Mouse (Mus musculus) liver, embryonic 16.5 days (tissue): ENCODE data around the gene Agl. TPM values are rescaled to one million over a fixed set of nuclear protein-coding genes. Genes with fewer than 3 reads are reported as not detected.

Experiments
- ATAC-seq: fragments of 200-750 bp; cut with Nextera tagmentation; 2 replicates; pipeline ENCODE4 v1.8.0; 2017; ENCODE audit warnings: low read depth, mild to moderate bottlenecking, moderate number of reproducible peaks, moderate library complexity
- H3K27ac ChIP-seq: fragments of 300-500 bp; sonication (generic); 2 replicates; pipeline ENCODE4 v1.5.1; 2014; ENCODE audit warnings: mild to moderate bottlenecking, low read length
- H3K27me3 ChIP-seq: fragments of 300-500 bp; sonication (generic); 2 replicates; pipeline ENCODE4 v1.6.1; 2014; ENCODE audit warnings: low read depth, low read length, mixed read lengths; ENCODE audit not compliant: control insufficient read depth, insufficient read depth
- H3K36me3 ChIP-seq: fragments of 300-500 bp; sonication (generic); 2 replicates; pipeline ENCODE4 v1.6.1; 2014; ENCODE audit warnings: mild to moderate bottlenecking; ENCODE audit not compliant: control insufficient read depth, insufficient read depth
- H3K4me1 ChIP-seq: fragments of 300-500 bp; sonication (generic); 2 replicates; pipeline ENCODE4 v1.6.1; 2014; ENCODE audit warnings: low read depth, low read length, mixed read lengths; ENCODE audit not compliant: control insufficient read depth
- H3K4me2 ChIP-seq: fragments of 300-500 bp; sonication (generic); 2 replicates; pipeline ENCODE4 v1.6.1; 2014; ENCODE audit warnings: low read depth, low read length, mixed read lengths
- H3K4me3 ChIP-seq: fragments of 300-500 bp; sonication (generic); 2 replicates; pipeline ENCODE4 v1.5.1; 2014; ENCODE audit warnings: low read depth, mild to moderate bottlenecking, low read length
- H3K9ac ChIP-seq: fragments of 300-500 bp; sonication (generic); 2 replicates; pipeline ENCODE4 v1.6.1; 2014; ENCODE audit warnings: low read depth, low read length
- H3K9me3 ChIP-seq: fragments of 300-500 bp; sonication (generic); replicated peaks from 2 replicates; pipeline ENCODE4 v1.6.1; 2016; ENCODE audit warnings: low read length; ENCODE audit not compliant: control insufficient read depth
- WGBS: fragments of 180-500 bp; shearing (Covaris S2); extraction: QIAGEN DNeasy Blood & Tissue Kit; methylation state at CpG from one replicate; pipeline ENCODE4 v1.1.7; 2014; ENCODE audit not compliant: insufficient replicate concordance; 5-methylcytosine and 5-hydroxymethylcytosine counted together
- polyA plus RNA-seq: library from polyadenylated mRNA; unstranded; fragments of >200 nt; fragmentation: Nextera tagmentation; extraction: Ambion mirVana; gene quantifications from 2 replicates; pipeline ENCODE4 v1.2.1, GENCODE M21; 2015

Agl gene
- polyA plus RNA-seq, 1 experiment from 2014 or later: 19.6 TPM

GRCm38 (mm10) chr3:116805866-116806265 lies 2.1 kb downstream of the Agl start:
- 67% methylated on average over 3 of the region's 3 CpGs for WGBS
- no peak for ATAC-seq
- no peaks in the 10 kb centered on the region for H3K9me3 ChIP-seq
- peaks cover 4% of the 10 kb centered on the region for H3K4me1 ChIP-seq
- peak overlapping the region; percentile 41 for H3K4me2 ChIP-seq
- no peak overlapping the region for H3K9ac ChIP-seq
- peak overlapping the region; percentile 21 for H3K4me3 ChIP-seq
- H3K36me3 ChIP-seq: no peaks in the 10 kb centered on the region
- H3K27ac ChIP-seq: no peak overlapping the region
- H3K27me3 ChIP-seq: no peaks in the 10 kb centered on the region

DNA sequence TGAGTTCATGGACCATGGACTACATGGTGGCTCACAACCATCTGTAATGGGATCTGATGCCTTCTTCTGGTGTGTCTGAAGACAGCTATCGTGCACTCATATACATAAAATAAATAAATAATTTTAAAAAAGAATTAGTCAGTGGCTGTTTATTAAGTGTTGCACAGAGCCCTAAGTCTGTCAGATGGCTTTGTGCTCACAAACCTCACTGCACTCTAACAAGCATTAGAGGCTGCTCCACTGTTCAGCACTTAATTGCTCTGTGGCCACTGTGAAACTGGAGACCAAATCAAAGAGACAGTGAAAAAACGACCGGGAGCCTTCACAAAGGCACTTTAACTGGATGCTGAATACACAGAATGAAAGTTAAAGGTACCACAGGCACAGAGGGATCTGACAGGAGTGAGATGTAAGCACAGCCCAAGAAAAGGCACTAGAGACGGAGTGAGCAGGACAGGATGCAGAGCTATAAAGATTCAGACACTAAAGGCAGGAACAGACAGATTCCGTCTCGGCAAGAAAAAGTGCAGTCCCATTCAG lies 3.1 kb downstream of the Agl start:
- WGBS: 62% methylated on average over 6 of the region's 6 CpGs
- Histone ChIP-seq H3K27ac (no peak overlapping the region), H3K9me3 (no peaks in the 10 kb centered on the region), H3K27me3 (no peaks in the 10 kb centered on the region), H3K9ac (no peak overlapping the region), H3K4me2 (no peak overlapping the region), H3K4me3 (no peak overlapping the region), H3K36me3 (no peaks in the 10 kb centered on the region), H3K4me1 (peaks cover 4% of the 10 kb centered on the region)
- no peak for ATAC-seq

DNA sequence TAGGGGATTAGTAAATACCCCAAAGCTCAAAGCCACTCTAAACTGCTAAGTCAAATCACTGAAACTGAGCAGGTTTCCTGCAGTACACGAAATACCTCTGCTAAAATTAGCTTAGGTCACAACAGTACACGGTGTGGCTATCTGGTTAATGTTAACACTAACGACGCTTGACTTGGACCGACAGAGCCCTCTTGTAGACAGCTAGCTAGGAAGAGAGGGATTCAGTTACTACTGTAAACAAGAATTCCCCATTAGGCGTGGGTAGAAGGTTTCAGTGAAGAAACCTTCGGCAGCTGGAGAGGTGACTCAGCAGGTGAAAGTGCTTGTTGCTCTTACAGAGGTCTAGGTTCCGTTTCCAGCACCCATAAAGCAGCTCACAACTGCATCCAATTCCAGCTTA lies 6.2 kb downstream of the Agl start:
- 48% methylated on average over 8 of the region's 8 CpGs for WGBS
- no peaks in the 10 kb centered on the region for H3K27me3 ChIP-seq
- H3K9ac ChIP-seq: no peak overlapping the region
- no peak overlapping the region for H3K4me2 ChIP-seq
- peak; percentile 67 for ATAC-seq
- no peak overlapping the region for H3K4me3 ChIP-seq
- H3K36me3 ChIP-seq: no peaks in the 10 kb centered on the region
- H3K9me3 ChIP-seq: no peaks in the 10 kb centered on the region
- no peaks in the 10 kb centered on the region; the same call in 1 of the 2 replicates for H3K4me1 ChIP-seq
- H3K27ac ChIP-seq: 0 out of 2 replicates have a peak overlapping the region, but pooled peaks have one; percentile 2

- H3K4me1 ChIP-seq: no peaks in the 10 kb centered on the region; the same call in 1 of the 2 replicates
- ATAC-seq: peak; percentile 53; the same call in 1 of the 2 replicates
- WGBS: 64% methylated on average over 4 of the region's 4 CpGs
- H3K9me3 ChIP-seq: no peaks in the 10 kb centered on the region
- H3K36me3 ChIP-seq: peaks cover 2% of the 10 kb centered on the region; the same call in 1 of the 2 replicates
- peak overlapping the region; percentile 62 for H3K27ac ChIP-seq
- H3K9ac ChIP-seq: no peak overlapping the region
- no peak overlapping the region for H3K4me2 ChIP-seq
- no peaks in the 10 kb centered on the region for H3K27me3 ChIP-seq
- H3K4me3 ChIP-seq: no peak overlapping the region
Measured at GRCm38 (mm10) chr3:116798821-116799510, 9.0 kb downstream of the Agl start.

GRCm38 (mm10) chr3:116788851-116789250 lies 19.1 kb downstream of the Agl start:
- Histone ChIP-seq H3K36me3 (peaks cover 32% of the 10 kb centered on the region), H3K27me3 (no peaks in the 10 kb centered on the region), H3K9me3 (no peaks in the 10 kb centered on the region), H3K4me2 (no peak overlapping the region), H3K27ac (no peak overlapping the region), H3K9ac (no peak overlapping the region), H3K4me3 (no peak overlapping the region), H3K4me1 (peaks cover 6% of the 10 kb centered on the region)
- WGBS: 76% methylated on average over 5 of the region's 5 CpGs
- no peak for ATAC-seq

DNA sequence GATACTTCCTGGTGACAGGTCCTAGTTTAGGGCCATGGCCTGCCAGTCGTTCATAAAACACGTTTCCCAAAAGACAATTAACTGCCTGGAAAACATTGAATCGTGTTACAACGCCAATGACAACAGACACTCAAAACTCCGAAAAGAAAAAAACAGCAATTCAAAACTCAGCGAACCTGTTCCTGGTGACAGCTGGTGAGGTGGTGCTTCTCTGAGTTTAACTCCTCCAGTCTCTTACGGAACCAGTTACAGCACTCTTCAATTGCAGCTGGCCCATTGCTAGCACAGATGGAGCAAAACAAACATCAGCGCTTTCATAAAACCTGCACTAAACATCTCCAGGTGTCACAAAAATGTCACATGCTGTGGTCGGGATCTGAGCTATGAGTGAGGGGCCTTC lies 21.4 kb downstream of the Agl start:
- H3K27ac ChIP-seq: no peak overlapping the region
- 79% methylated on average over 9 of the region's 9 CpGs for WGBS
- no peaks in the 10 kb centered on the region for H3K9me3 ChIP-seq
- ATAC-seq: no peak
- H3K27me3 ChIP-seq: no peaks in the 10 kb centered on the region
- peaks cover 24% of the 10 kb centered on the region for H3K36me3 ChIP-seq
- peaks cover 6% of the 10 kb centered on the region for H3K4me1 ChIP-seq
- H3K9ac ChIP-seq: no peak overlapping the region
- H3K4me2 ChIP-seq: no peak overlapping the region
- no peak overlapping the region for H3K4me3 ChIP-seq

DNA sequence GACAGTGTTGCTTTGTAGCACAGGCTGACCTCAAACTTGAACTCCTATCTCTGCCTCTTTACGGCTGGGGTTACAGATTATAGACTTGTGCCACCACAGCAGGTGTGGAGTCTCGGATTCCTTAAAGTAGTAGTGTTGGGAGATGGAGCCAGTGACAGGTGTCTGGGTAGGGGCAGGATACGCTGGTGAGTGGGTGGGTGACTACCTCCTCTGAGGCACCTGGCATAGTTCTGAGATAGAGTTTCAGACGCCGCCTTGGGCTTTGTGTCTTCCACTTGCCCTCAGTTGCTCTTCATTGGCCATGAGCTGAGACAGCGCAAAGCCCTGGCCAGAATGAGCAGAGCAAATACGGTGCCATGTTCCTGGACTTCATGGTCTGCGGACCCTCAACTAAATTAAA lies 22.1 kb downstream of the Agl start:
- Histone ChIP-seq H3K9me3 (no peaks in the 10 kb centered on the region), H3K4me1 (peaks cover 6% of the 10 kb centered on the region), H3K27me3 (no peaks in the 10 kb centered on the region), H3K4me3 (no peak overlapping the region), H3K27ac (no peak overlapping the region), H3K36me3 (peaks cover 25% of the 10 kb centered on the region), H3K4me2 (no peak overlapping the region), H3K9ac (no peak overlapping the region)
- 76% methylated on average over 8 of the region's 8 CpGs for WGBS
- no peak for ATAC-seq

DNA sequence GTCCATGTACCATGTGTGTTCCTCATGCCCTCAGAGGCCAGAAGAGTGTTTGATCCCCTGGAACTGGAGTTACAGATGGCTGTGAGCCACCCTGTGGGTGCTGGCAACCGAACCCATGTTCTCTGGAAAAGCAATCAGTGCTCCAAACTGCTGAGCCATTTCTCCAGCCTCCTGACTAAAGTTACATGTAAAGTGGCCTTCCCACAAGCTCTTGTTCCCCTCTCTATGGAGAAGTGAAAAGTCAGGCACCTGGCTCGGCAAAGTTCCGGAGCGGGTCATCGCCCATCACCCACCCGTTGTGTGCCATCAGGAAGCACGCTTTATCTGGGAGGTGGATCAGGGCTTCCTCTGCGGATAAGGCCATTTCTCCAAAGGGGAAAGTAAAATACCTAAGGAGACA lies 23.2 kb downstream of the Agl start:
- Histone ChIP-seq H3K27ac (no peak overlapping the region), H3K9me3 (no peaks in the 10 kb centered on the region), H3K36me3 (peaks cover 25% of the 10 kb centered on the region), H3K4me3 (no peak overlapping the region), H3K4me2 (no peak overlapping the region), H3K9ac (no peak overlapping the region), H3K4me1 (peaks cover 6% of the 10 kb centered on the region), H3K27me3 (no peaks in the 10 kb centered on the region)
- no peak for ATAC-seq
- WGBS: 89% methylated on average over 8 of the region's 8 CpGs

DNA sequence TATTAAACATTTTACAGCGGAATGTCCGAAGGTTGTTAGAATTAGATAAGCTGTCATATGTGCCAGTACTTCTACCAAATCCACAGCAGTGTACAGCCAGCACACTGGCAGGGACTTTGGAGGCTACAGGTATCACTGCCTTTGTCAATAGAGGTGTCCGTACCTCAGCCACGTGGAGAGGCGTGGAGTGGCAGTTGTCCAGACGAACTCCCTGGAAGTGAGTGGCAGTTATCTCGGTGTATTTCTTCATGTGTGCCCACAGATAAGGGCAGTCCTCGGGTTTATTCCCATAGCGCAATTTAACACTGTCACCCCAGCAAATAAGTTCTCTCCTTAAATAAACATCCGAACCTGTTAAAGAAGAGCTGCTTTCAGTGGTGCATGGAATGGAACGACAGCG lies 23.7 kb downstream of the Agl start:
- H3K36me3 ChIP-seq: peaks cover 25% of the 10 kb centered on the region
- ATAC-seq: peak; percentile 60; the same call in 1 of the 2 replicates
- WGBS: 45% methylated on average over 12 of the region's 12 CpGs
- H3K27me3 ChIP-seq: no peaks in the 10 kb centered on the region
- no peak overlapping the region for H3K4me2 ChIP-seq
- peaks cover 6% of the 10 kb centered on the region for H3K4me1 ChIP-seq
- H3K9ac ChIP-seq: no peak overlapping the region
- H3K27ac ChIP-seq: no peak overlapping the region
- H3K4me3 ChIP-seq: no peak overlapping the region
- H3K9me3 ChIP-seq: no peaks in the 10 kb centered on the region
